Mouse (Mus musculus) embryonic facial prominence, embryonic 15.5 days (tissue): ENCODE measurements around the gene Dock9. TPM values are rescaled to one million over a fixed set of nuclear protein-coding genes. Genes with fewer than 3 reads are reported as not detected.

ENCODE experiments used
- ATAC-seq: fragments of 200-750 bp; cut with Nextera tagmentation; 2 replicates; pipeline ENCODE4 v1.8.0; 2017; ENCODE audit warnings: low read depth, moderate TSS enrichment; ENCODE audit not compliant: insufficient number of reproducible peaks, low FRiP score, low TSS enrichment
- H3K27ac ChIP-seq: fragments of 300-500 bp; sonication (generic); replicated peaks from 2 replicates; pipeline ENCODE4 v1.5.1; 2015; ENCODE audit warnings: mild to moderate bottlenecking, inconsistent platforms
- H3K27me3 ChIP-seq: fragments of 300-500 bp; sonication (generic); 2 replicates; pipeline ENCODE4 v1.6.1; 2015; ENCODE audit warnings: inconsistent platforms
- H3K36me3 ChIP-seq: fragments of 300-500 bp; sonication (generic); 2 replicates; pipeline ENCODE4 v1.6.1; 2015; ENCODE audit warnings: mild to moderate bottlenecking, inconsistent platforms
- H3K4me1 ChIP-seq: fragments of 300-500 bp; sonication (generic); 2 replicates; pipeline ENCODE4 v1.6.1; 2015; ENCODE audit warnings: inconsistent platforms
- H3K4me2 ChIP-seq: fragments of 300-500 bp; sonication (generic); replicated peaks from 2 replicates; pipeline ENCODE4 v1.6.1; 2015; ENCODE audit warnings: mild to moderate bottlenecking, inconsistent platforms
- H3K4me3 ChIP-seq: fragments of 300-500 bp; sonication (generic); replicated peaks from 2 replicates; pipeline ENCODE4 v1.5.1; 2015; ENCODE audit warnings: mild to moderate bottlenecking, inconsistent platforms
- H3K9ac ChIP-seq: fragments of 300-500 bp; sonication (generic); 2 replicates; pipeline ENCODE4 v1.6.1; 2015; ENCODE audit warnings: inconsistent platforms
- H3K9me3 ChIP-seq: fragments of 300-500 bp; sonication (generic); replicated peaks from 2 replicates; pipeline ENCODE4 v1.6.1; 2016; ENCODE audit warnings: inconsistent platforms
- WGBS: fragments of 180-500 bp; shearing (Covaris S2); methylation state at CpG from one replicate; pipeline ENCODE4 v1.1.7; 2015; 5-methylcytosine and 5-hydroxymethylcytosine counted together
- polyA plus RNA-seq: library from polyadenylated mRNA; unstranded; fragments of >200 nt; fragmentation: Nextera tagmentation; extraction: Ambion mirVana; gene quantifications from 2 replicates; pipeline ENCODE4 v1.2.1, GENCODE M21; 2015

Gene Dock9
- polyA plus RNA-seq, 1 experiment from 2014 or later, result 8.7 TPM

DNA sequence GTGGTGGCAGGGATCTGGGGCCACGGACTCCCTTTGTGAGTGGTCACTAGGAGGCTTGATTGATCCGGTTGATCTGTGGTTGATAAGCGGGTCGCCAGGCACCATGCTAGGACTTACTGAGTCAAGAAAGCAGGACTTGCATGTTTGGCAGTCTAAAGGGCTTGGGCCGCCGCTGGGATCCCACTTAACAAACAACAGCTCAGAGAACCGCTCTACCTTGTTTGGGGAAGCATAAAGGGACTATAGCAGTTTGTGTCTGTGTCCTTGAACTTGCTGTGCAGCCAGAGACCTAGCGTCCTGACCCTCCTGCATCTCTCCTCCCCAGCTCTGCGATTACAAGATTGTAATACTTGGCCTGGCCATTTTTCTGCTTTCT lies 292.2 kb downstream of the Dock9 start:
- Histone ChIP-seq H3K36me3 (no peaks in the 10 kb centered on the region), H3K4me2 (no peak overlapping the region), H3K27ac (no peak overlapping the region), H3K4me3 (no peak overlapping the region), H3K9me3 (no peaks in the 10 kb centered on the region), H3K27me3 (peaks cover 40% of the 10 kb centered on the region), H3K4me1 (peaks cover 4% of the 10 kb centered on the region; the same call in 1 of the 2 replicates), H3K9ac (no peak overlapping the region)
- ATAC-seq, result no peak; the same call in 1 of the 2 replicates
- 23% methylated on average over 9 of the region's 9 CpGs for WGBS

DNA sequence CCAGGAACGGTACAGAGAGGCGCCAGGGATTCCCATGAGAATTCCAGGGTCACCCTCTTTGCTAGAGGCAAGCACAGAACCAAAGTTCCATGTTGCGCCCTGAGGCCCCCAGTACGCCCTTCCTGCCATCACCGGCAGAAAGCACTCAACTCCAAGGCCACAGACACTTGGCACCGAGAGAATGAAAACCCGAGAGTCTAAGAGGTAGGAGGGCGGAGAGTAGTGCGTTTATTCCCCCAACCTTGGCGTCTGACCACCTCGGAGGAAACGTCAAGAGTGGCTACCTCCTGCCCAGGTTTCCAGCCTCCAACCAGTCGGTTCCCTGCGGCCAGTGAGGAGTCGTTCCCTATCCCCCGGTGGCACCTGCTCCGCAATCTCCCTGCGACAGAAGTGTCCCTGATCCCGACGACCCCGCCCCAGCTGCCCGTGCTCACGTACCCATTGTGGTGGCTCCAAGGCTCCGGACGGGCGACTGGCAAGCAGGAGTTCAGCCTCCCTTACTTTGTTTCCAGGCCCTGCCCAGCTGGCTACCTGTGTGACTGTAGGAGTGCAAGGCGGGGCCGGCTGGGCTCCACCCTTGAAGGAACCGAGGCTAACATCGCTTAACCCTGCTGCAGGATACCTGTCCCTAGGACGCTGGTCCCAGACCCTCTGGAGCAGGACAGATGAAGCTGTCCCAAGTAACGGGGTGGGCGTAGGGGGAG lies 292.7 kb downstream of the Dock9 start, which contains the start of gene Slc15a1:
Gene Slc15a1, minus strand, starts transcription at position 472 of the 704 bp plus-strand sequence.
- Histone ChIP-seq H3K4me3 (0 out of 2 replicates have a peak within 1 kb of the TSS, but pooled peaks have one; percentile 3), H3K4me1 (peaks cover 4% of the 10 kb centered on the region; the same call in 1 of the 2 replicates), H3K4me2 (peak within 1 kb of the TSS; percentile 27; the same call in 1 of the 2 replicates), H3K9me3 (no peaks in the 10 kb centered on the region), H3K9ac (no peak within 1 kb of the TSS), H3K27me3 (peaks cover 40% of the 10 kb centered on the region), H3K27ac (no peak within 1 kb of the TSS), H3K36me3 (no peaks in the 10 kb centered on the region)
- 9% methylated on average over 33 of the region's 33 CpGs for WGBS
- no peak for ATAC-seq

DNA sequence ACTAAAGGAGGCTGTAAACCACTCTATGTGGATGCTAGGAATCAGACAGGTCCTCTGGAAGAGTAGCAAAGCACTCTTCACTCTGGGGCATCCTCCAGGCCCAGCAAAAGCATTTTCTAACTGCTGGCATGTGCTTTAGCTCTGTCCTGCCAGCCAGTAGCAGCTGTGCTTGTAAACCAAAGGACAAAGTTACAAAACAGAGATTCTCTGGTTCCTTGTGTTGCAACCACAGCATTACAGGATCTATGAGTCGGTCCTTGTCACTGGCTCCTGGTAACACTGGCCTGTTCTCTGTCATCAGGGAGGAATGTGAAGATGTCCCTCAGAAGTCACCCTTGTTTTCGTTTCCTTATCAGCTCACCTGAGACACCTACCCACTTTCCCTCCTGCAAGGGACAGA lies 297.1 kb downstream of the Dock9 start:
- no peak overlapping the region for H3K27ac ChIP-seq
- WGBS, result 60% methylated on average over 2 of the region's 2 CpGs
- no peaks in the 10 kb centered on the region for H3K36me3 ChIP-seq
- no peak for ATAC-seq
- no peak overlapping the region for H3K4me3 ChIP-seq
- H3K9me3 ChIP-seq, result no peaks in the 10 kb centered on the region
- H3K4me1 ChIP-seq, result peaks cover 4% of the 10 kb centered on the region; the same call in 1 of the 2 replicates
- no peak overlapping the region for H3K9ac ChIP-seq
- no peak overlapping the region for H3K4me2 ChIP-seq
- peaks cover 23% of the 10 kb centered on the region for H3K27me3 ChIP-seq

DNA sequence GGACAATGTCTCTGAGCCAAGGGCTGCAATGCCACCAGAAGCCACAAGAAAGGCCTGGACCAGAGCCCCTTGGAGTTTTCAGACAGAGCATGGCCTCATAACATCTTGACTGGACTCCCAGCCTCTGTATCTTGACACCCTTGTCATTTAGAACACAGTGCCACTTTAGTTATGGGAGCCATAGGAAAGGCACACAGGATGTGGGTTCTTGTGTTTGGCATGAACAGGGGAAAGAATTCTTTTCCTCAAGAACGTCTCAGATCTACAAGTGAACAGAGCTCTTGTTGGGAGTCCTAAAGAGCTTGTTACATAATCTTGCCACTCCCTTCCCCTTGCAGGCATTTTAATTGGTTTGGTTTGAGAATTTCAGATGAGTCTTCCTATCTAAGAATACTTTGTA lies 297.9 kb downstream of the Dock9 start:
- ATAC-seq, result no peak
- Histone ChIP-seq H3K27ac (no peak overlapping the region), H3K36me3 (no peaks in the 10 kb centered on the region), H3K4me1 (peaks cover 2% of the 10 kb centered on the region; the same call in 1 of the 2 replicates), H3K9me3 (no peaks in the 10 kb centered on the region), H3K4me3 (no peak overlapping the region), H3K9ac (no peak overlapping the region), H3K4me2 (no peak overlapping the region), H3K27me3 (peaks cover 15% of the 10 kb centered on the region)
- WGBS, result 30% methylated on average over 1 of the region's 1 CpGs

- H3K4me3 ChIP-seq, result no peak overlapping the region
- H3K27ac ChIP-seq, result no peak overlapping the region
- no peak overlapping the region for H3K4me2 ChIP-seq
- no peaks in the 10 kb centered on the region for H3K9me3 ChIP-seq
- WGBS, result 84% methylated on average over 1 of the region's 1 CpGs
- peaks cover 3% of the 10 kb centered on the region; the same call in 1 of the 2 replicates for H3K4me1 ChIP-seq
- H3K36me3 ChIP-seq, result no peaks in the 10 kb centered on the region
- ATAC-seq, result no peak
- H3K9ac ChIP-seq, result no peak overlapping the region
- H3K27me3 ChIP-seq, result no peaks in the 10 kb centered on the region
Measured at GRCm38 (mm10) chr14:121497800-121498199, 299.8 kb downstream of the Dock9 start.

DNA sequence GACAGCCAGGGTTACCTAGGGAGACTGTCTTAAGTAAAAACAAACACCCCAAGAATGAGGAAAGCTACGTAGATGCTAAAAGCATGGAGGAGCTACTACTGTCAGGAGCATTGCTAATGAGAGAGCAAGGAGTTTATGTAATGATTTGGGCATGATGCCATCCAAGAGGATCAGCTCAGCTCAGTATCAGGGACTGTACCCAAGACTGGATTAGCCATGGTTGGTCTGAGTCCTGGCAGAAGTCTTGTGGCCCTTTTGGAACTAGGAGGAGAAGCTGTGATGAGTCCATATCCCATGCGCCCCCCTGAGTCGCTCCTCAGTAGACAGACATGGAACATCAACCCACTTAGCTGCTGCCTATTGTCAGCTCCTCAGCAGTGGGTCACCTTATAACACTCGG lies 301.9 kb downstream of the Dock9 start:
- H3K27ac ChIP-seq, result no peak overlapping the region
- H3K36me3 ChIP-seq, result no peaks in the 10 kb centered on the region
- H3K4me3 ChIP-seq, result no peak overlapping the region
- no peaks in the 10 kb centered on the region for H3K27me3 ChIP-seq
- no peak overlapping the region for H3K9ac ChIP-seq
- WGBS, result 85% methylated on average over 4 of the region's 4 CpGs
- no peak for ATAC-seq
- H3K9me3 ChIP-seq, result no peaks in the 10 kb centered on the region
- no peak overlapping the region for H3K4me2 ChIP-seq
- H3K4me1 ChIP-seq, result peaks cover 9% of the 10 kb centered on the region; the same call in 1 of the 2 replicates

- Histone ChIP-seq H3K36me3 (no peaks in the 10 kb centered on the region), H3K4me1 (peaks cover 9% of the 10 kb centered on the region; the same call in 1 of the 2 replicates), H3K4me2 (no peak overlapping the region), H3K27ac (no peak overlapping the region), H3K27me3 (no peaks in the 10 kb centered on the region), H3K4me3 (no peak overlapping the region), H3K9ac (no peak overlapping the region), H3K9me3 (no peaks in the 10 kb centered on the region)
- no peak for ATAC-seq
- WGBS, result 78% methylated on average over 2 of the region's 2 CpGs
Measured at GRCm38 (mm10) chr14:121495120-121495519, 302.5 kb downstream of the Dock9 start.

- ATAC-seq, result no peak
- H3K4me3 ChIP-seq, result no peak overlapping the region
- no peaks in the 10 kb centered on the region for H3K27me3 ChIP-seq
- H3K27ac ChIP-seq, result no peak overlapping the region
- no peaks in the 10 kb centered on the region for H3K9me3 ChIP-seq
- H3K36me3 ChIP-seq, result no peaks in the 10 kb centered on the region
- WGBS, result 55% methylated on average over 2 of the region's 2 CpGs
- H3K4me2 ChIP-seq, result no peak overlapping the region
- H3K9ac ChIP-seq, result no peak overlapping the region
- H3K4me1 ChIP-seq, result peaks cover 9% of the 10 kb centered on the region; the same call in 1 of the 2 replicates
Measured at GRCm38 (mm10) chr14:121494238-121494637, 303.4 kb downstream of the Dock9 start.

DNA sequence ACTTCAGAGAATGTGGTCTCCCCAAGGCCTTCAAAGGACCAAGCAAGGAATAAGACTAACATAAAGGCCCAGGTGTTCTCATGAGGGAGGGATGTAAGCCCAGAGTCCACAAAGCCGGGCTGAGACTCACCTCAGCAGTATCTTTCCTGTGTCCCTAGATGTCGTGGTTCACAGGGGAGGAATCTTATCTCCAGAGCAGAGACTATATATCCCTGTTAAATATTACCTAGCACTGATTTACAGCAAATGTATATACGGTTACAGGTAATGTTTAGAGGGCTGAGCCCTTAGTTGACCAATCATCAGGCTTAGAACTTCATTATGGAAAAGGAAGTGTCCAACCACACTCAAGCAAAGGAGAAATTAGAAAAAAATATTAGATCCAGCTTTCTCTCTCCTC lies 303.9 kb downstream of the Dock9 start:
- no peak overlapping the region for H3K9ac ChIP-seq
- no peak for ATAC-seq
- 79% methylated on average over 3 of the region's 3 CpGs for WGBS
- no peaks in the 10 kb centered on the region for H3K27me3 ChIP-seq
- no peak overlapping the region for H3K27ac ChIP-seq
- peaks cover 9% of the 10 kb centered on the region; the same call in 1 of the 2 replicates for H3K4me1 ChIP-seq
- no peak overlapping the region for H3K4me2 ChIP-seq
- no peak overlapping the region for H3K4me3 ChIP-seq
- no peaks in the 10 kb centered on the region for H3K36me3 ChIP-seq
- H3K9me3 ChIP-seq, result no peaks in the 10 kb centered on the region

DNA sequence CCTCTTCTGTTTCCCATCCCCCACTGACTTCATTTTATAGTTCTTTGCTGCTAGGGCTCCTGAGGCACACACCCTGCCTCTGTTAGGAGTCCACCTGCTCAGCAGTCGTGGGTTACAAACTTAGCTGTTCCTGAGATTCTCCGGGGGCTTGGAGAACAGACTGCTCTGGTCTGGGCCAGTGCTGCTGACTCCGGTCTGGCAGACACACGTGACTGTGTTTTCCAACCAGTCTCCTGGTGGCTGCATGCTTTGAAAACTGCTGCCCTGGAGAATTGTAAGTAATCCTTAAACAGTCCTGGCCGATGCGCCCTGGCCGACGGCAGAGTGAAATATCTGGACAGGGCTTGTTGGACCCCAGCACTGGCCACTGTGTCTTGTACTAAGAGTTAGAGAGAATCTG lies 305.3 kb downstream of the Dock9 start:
- Histone ChIP-seq H3K36me3 (no peaks in the 10 kb centered on the region), H3K9me3 (no peaks in the 10 kb centered on the region), H3K4me1 (peaks cover 9% of the 10 kb centered on the region; the same call in 1 of the 2 replicates), H3K9ac (no peak overlapping the region), H3K27me3 (no peaks in the 10 kb centered on the region), H3K27ac (no peak overlapping the region), H3K4me3 (no peak overlapping the region), H3K4me2 (no peak overlapping the region)
- no peak for ATAC-seq
- WGBS, result 49% methylated on average over 8 of the region's 8 CpGs
